Mouse (Mus musculus): ENCODE measurements around the gene Olfr519. TPM values are rescaled to one million over a fixed set of nuclear protein-coding genes. Genes with fewer than 3 reads are reported as not detected.

Gene Olfr519
- total RNA-seq (2012; rRNA removed) (not detected in 2 replicates), polyA plus RNA-seq (2012; ENCODE audit: insufficient read depth in 1 of 2, insufficient read length in 2 of 2, low read depth in 1 of 2, low replicate concordance in 2 of 2, missing spikeins in 1 of 2) (not detected)

DNA sequence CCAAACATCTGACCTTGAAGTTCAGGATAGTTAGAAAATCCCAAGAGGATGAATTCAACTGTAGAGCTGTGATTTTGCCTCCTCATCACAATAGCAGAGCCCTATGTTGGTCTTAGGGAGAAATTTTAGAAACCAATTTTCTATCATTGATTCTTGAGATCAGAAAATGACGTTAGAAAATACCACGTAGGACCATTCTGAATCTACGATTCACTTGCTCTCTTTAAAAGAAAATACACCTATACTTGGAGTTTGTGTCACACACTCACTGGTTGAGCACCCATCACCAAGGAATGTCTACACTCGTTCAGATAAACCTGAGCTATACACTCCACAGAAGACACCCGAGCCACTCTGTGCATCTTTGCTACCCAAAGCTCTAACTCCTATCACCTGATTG lies at the start of gene Olfr519:
Gene Olfr519 (minus strand): TSS at position 101 of the 400 bp plus-strand sequence.
- H3K4me1 ChIP-seq (ENCODE audit: control insufficient read depth in 1 of 2, insufficient read depth in 2 of 2, low read length in 2 of 2): no peaks in the 10 kb centered on the region
- no peak within 1 kb of the TSS for H3K27ac ChIP-seq (ENCODE audit: control insufficient read depth, low read depth, low read length)
- no peak for DNase-seq (ENCODE audit: low read depth, low spot score)
- H3K27me3 ChIP-seq (ENCODE audit: control insufficient read depth in 1 of 2, insufficient read depth in 2 of 2, low read length in 2 of 2): no peaks in the 10 kb centered on the region; a peak in 1 of 4 replicates
- no peaks in the 10 kb centered on the region for H3K9me3 ChIP-seq (replicated peaks; ENCODE audit: insufficient read depth, low read length)
- H3K9ac ChIP-seq (ENCODE audit: control insufficient read depth, low read depth, low read length, poor library complexity, severe bottlenecking): no peak within 1 kb of the TSS
- TF ChIP-seq RAD21 (IDR thresholded peaks at IDR 0.05; ENCODE audit: low read depth, low read length) (no peak), MEF2A (IDR thresholded peaks at IDR 0.05; ENCODE audit: extremely low read depth, insufficient replicate concordance, low read depth, low read length, poor library complexity, severe bottlenecking) (no peak), MAX (IDR thresholded peaks at IDR 0.05; ENCODE audit: low read length) (no peak), NELFE (IDR thresholded peaks at IDR 0.05; ENCODE audit: low read depth, low read length) (no peak), TBP (IDR thresholded peaks at IDR 0.05; ENCODE audit: low read depth, low read length) (no peak), JUND (IDR thresholded peaks at IDR 0.05; ENCODE audit: low read depth, low read length) (no peak), GABPA (IDR thresholded peaks at IDR 0.05; ENCODE audit: low read depth, low read length) (no peak), KAT2A (conservative IDR thresholded peaks at IDR 0.05; ENCODE audit: low read depth, low read length) (no peak), CHD1 (IDR thresholded peaks at IDR 0.05; ENCODE audit: low read depth, low read length) (no peak)
- no peaks in the 10 kb centered on the region for H3K79me2 ChIP-seq (ENCODE audit: control insufficient read depth, insufficient read depth, low read length, poor library complexity)
- no peaks in the 10 kb centered on the region for H3K36me3 ChIP-seq (ENCODE audit: control insufficient read depth in 1 of 2, insufficient read depth in 2 of 2, low read length in 2 of 2)
- H3K4me3 ChIP-seq (ENCODE audit: control insufficient read depth in 1 of 2, insufficient read depth in 1 of 2, low read depth in 2 of 2, low read length in 2 of 2): no peak within 1 kb of the TSS

DNA sequence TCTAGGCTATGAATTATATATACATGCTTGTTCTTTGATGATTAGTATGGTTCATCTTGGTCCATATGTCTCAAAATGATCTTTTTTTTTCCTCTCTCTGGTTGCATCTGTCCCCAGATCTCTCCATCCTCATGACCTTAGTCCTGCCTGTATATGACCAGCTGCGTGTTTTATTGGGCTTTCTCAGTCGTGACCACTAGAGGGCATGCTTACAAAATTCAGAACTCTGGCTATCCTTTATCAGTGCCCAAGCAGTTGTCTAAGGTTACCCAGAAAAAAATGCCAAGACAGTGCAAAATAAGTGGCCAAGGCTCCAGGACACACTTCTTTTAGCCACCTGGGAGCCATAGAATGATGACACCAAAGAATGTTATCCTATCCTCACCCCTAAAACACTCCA lies 49.8 kb upstream of the Olfr519 start:
- DNase-seq (ENCODE audit: low read depth, low spot score): peak; percentile 79
- Histone ChIP-seq H3K27ac (ENCODE audit: control insufficient read depth, low read depth, low read length) (no peak overlapping the region), H3K36me3 (ENCODE audit: control insufficient read depth in 1 of 2, insufficient read depth in 2 of 2, low read length in 2 of 2) (peaks cover 0 to 9% of the 10 kb centered on the region in 2 experiments; a peak in 2 of 4 replicates), H3K4me1 (ENCODE audit: control insufficient read depth in 1 of 2, insufficient read depth in 2 of 2, low read length in 2 of 2) (no peaks in the 10 kb centered on the region), H3K9ac (ENCODE audit: control insufficient read depth, low read depth, low read length, poor library complexity, severe bottlenecking) (no peak overlapping the region), H3K9me3 (replicated peaks; ENCODE audit: insufficient read depth, low read length) (no peaks in the 10 kb centered on the region), H3K79me2 (ENCODE audit: control insufficient read depth, insufficient read depth, low read length, poor library complexity) (no peaks in the 10 kb centered on the region), H3K4me3 (ENCODE audit: control insufficient read depth in 1 of 2, insufficient read depth in 1 of 2, low read depth in 2 of 2, low read length in 2 of 2) (no peak overlapping the region), H3K27me3 (ENCODE audit: control insufficient read depth in 1 of 2, insufficient read depth in 2 of 2, low read length in 2 of 2) (no peaks in the 10 kb centered on the region)
- TF ChIP-seq ELF1 (IDR thresholded peaks at IDR 0.05; ENCODE audit: low read depth, low read length) (no peak), USF2 (IDR thresholded peaks at IDR 0.05; ENCODE audit: borderline replicate concordance in 1 of 2, insufficient read depth in 1 of 2, low read depth in 1 of 2, low read length in 2 of 2) (no peak), ZNF384 (IDR thresholded peaks at IDR 0.05; ENCODE audit: low read depth, low read length) (peak; percentile 44; the same call in 1 of the 2 replicates), UBTF (IDR thresholded peaks at IDR 0.05; ENCODE audit: borderline replicate concordance, insufficient read depth, low read depth, low read length) (no peak), RAD21 (IDR thresholded peaks at IDR 0.05; ENCODE audit: low read depth, low read length) (peak; percentile 20), MEF2A (IDR thresholded peaks at IDR 0.05; ENCODE audit: extremely low read depth, insufficient replicate concordance, low read depth, low read length, poor library complexity, severe bottlenecking) (no peak), MYB (IDR thresholded peaks at IDR 0.05; ENCODE audit: low read depth, low read length) (no peak), MAX (IDR thresholded peaks at IDR 0.05; ENCODE audit: low read length) (no peak), KAT2A (conservative IDR thresholded peaks at IDR 0.05; ENCODE audit: low read depth, low read length) (no peak), SIN3A (IDR thresholded peaks at IDR 0.05; ENCODE audit: low read length) (peak; percentile 40; the same call in 1 of the 2 replicates), SMC3 (IDR thresholded peaks at IDR 0.05; ENCODE audit: low read depth, low read length) (peak; percentile 49; the same call in 1 of the 2 replicates), ZC3H11A (IDR thresholded peaks at IDR 0.05; ENCODE audit: low read depth, low read length) (no peak), GATA1 (IDR thresholded peaks at IDR 0.05; ENCODE audit: low read depth, low read length) (peak; percentile 53; the same call in 1 of the 2 replicates), POLR2AphosphoS5 (IDR thresholded peaks at IDR 0.05; ENCODE audit: borderline replicate concordance, low read depth, low read length) (no peak), CTCF (IDR thresholded peaks at IDR 0.05 in 2 of 3, conservative IDR thresholded peaks at IDR 0.05 in 1 of 3; ENCODE audit: control insufficient read depth in 1 of 3, insufficient read depth in 1 of 3, low read depth in 2 of 3, low read length in 3 of 3, poor library complexity in 1 of 3, severe bottlenecking in 1 of 3) (peak; percentile 45 to 73 (median 72))

Data from MEL (cell line).